Mouse (Mus musculus) forebrain, embryonic 16.5 days (tissue): ENCODE data around the gene Lenep. TPM values are rescaled to one million over a fixed set of nuclear protein-coding genes. Genes with fewer than 3 reads are reported as not detected.

Experiments used
- ATAC-seq: fragments of 200-750 bp; cut with Nextera tagmentation; 2 replicates; pipeline ENCODE4 v1.8.0; 2017; ENCODE audit warnings: mild to moderate bottlenecking, moderate library complexity
- H3K27ac ChIP-seq: fragments of 300-500 bp; sonication (generic); 2 replicates; pipeline ENCODE4 v1.5.1; 2014; ENCODE audit warnings: low read length, control low read depth
- H3K27me3 ChIP-seq: fragments of 300-500 bp; sonication (generic); replicated peaks from 2 replicates; pipeline ENCODE4 v1.6.1; 2014; ENCODE audit warnings: low read length; ENCODE audit not compliant: control insufficient read depth, insufficient read depth
- H3K36me3 ChIP-seq: fragments of 300-500 bp; sonication (generic); 2 replicates; pipeline ENCODE4 v1.6.1; 2014; ENCODE audit not compliant: control insufficient read depth, insufficient read depth
- H3K4me1 ChIP-seq: fragments of 300-500 bp; sonication (generic); replicated peaks from 2 replicates; pipeline ENCODE4 v1.6.1; 2014; ENCODE audit warnings: low read length; ENCODE audit not compliant: control insufficient read depth, insufficient read depth
- H3K4me2 ChIP-seq: fragments of 300-500 bp; sonication (generic); 2 replicates; pipeline ENCODE4 v1.6.1; 2014; ENCODE audit warnings: mild to moderate bottlenecking, low read length, control low read depth
- H3K4me3 ChIP-seq: fragments of 300-500 bp; sonication (generic); replicated peaks from 2 replicates; pipeline ENCODE4 v1.5.1; 2014; ENCODE audit warnings: mild to moderate bottlenecking, low read length, control low read depth
- H3K9ac ChIP-seq: fragments of 300-500 bp; sonication (generic); replicated peaks from 2 replicates; pipeline ENCODE4 v1.6.1; 2014; ENCODE audit warnings: low read depth, low read length, control low read depth
- H3K9me3 ChIP-seq: fragments of 300-500 bp; sonication (generic); 2 replicates; pipeline ENCODE4 v1.6.1; 2016; ENCODE audit warnings: low read length; ENCODE audit not compliant: control insufficient read depth
- WGBS: fragments of 180-500 bp; shearing (Covaris S2); extraction: QIAGEN DNeasy Blood & Tissue Kit; methylation state at CpG from one replicate; pipeline ENCODE4 v1.1.7; 2014; 5-methylcytosine and 5-hydroxymethylcytosine counted together
- polyA plus RNA-seq: library from polyadenylated mRNA; unstranded; fragments of >200 nt; fragmentation: Nextera tagmentation; extraction: Ambion mirVana; gene quantifications from 2 replicates; pipeline ENCODE4 v1.2.1, GENCODE M21; 2015

Lenep gene
- polyA plus RNA-seq, 1 experiment from 2014 or later, result 0.77 TPM

- ATAC-seq, result no peak
- Histone ChIP-seq H3K9ac (no peak overlapping the region), H3K4me3 (no peak overlapping the region), H3K27me3 (no peaks in the 10 kb centered on the region), H3K36me3 (no peaks in the 10 kb centered on the region), H3K4me1 (peaks cover 12% of the 10 kb centered on the region), H3K27ac (no peak overlapping the region), H3K9me3 (no peaks in the 10 kb centered on the region), H3K4me2 (no peak overlapping the region)
- WGBS, result 91% methylated on average over 11 of the region's 11 CpGs
Measured at GRCm38 (mm10) chr3:89381233-89381632, 21.4 kb downstream of the Lenep start.

- Histone ChIP-seq H3K4me3 (no peak overlapping the region), H3K9me3 (no peaks in the 10 kb centered on the region), H3K4me2 (no peak overlapping the region), H3K27me3 (no peaks in the 10 kb centered on the region), H3K9ac (no peak overlapping the region), H3K4me1 (peaks cover 12% of the 10 kb centered on the region), H3K36me3 (no peaks in the 10 kb centered on the region), H3K27ac (no peak overlapping the region)
- WGBS, result 95% methylated on average over 18 of the region's 18 CpGs
- ATAC-seq, result no peak
Measured at GRCm38 (mm10) chr3:89380711-89381110, 21.9 kb downstream of the Lenep start.

GRCm38 (mm10) chr3:89380291-89380690 is 22.3 kb downstream of the Lenep start:
- 92% methylated on average over 14 of the region's 14 CpGs for WGBS
- Histone ChIP-seq H3K4me2 (no peak overlapping the region), H3K27me3 (no peaks in the 10 kb centered on the region), H3K9ac (no peak overlapping the region), H3K36me3 (no peaks in the 10 kb centered on the region), H3K4me3 (no peak overlapping the region), H3K9me3 (no peaks in the 10 kb centered on the region), H3K27ac (no peak overlapping the region), H3K4me1 (peaks cover 12% of the 10 kb centered on the region)
- ATAC-seq, result no peak

GRCm38 (mm10) chr3:89379388-89380131 is 23.0 kb downstream of the Lenep start:
- H3K9me3 ChIP-seq, result no peaks in the 10 kb centered on the region
- no peak for ATAC-seq
- no peaks in the 10 kb centered on the region for H3K27me3 ChIP-seq
- H3K27ac ChIP-seq, result no peak overlapping the region
- H3K4me2 ChIP-seq, result no peak overlapping the region; the same call in 1 of the 2 replicates
- H3K9ac ChIP-seq, result no peak overlapping the region
- H3K36me3 ChIP-seq, result no peaks in the 10 kb centered on the region
- H3K4me3 ChIP-seq, result no peak overlapping the region
- H3K4me1 ChIP-seq, result peaks cover 12% of the 10 kb centered on the region
- 88% methylated on average over 31 of the region's 31 CpGs for WGBS

- Histone ChIP-seq H3K9me3 (no peaks in the 10 kb centered on the region), H3K27ac (no peak overlapping the region), H3K9ac (peak overlapping the region; percentile 86), H3K36me3 (no peaks in the 10 kb centered on the region), H3K4me3 (peak overlapping the region; percentile 63), H3K4me2 (peak overlapping the region; percentile 92), H3K4me1 (peaks cover 12% of the 10 kb centered on the region), H3K27me3 (no peaks in the 10 kb centered on the region)
- ATAC-seq, result peak; percentile 88
- under 1% methylated on average over 27 of the region's 29 CpGs for WGBS
Measured at GRCm38 (mm10) chr3:89378394-89379067, 24.1 kb downstream of the Lenep start.

GRCm38 (mm10) chr3:89377831-89378230 is 24.8 kb downstream of the Lenep start:
- Histone ChIP-seq H3K4me1 (peaks cover 12% of the 10 kb centered on the region), H3K9me3 (no peaks in the 10 kb centered on the region), H3K27me3 (no peaks in the 10 kb centered on the region), H3K36me3 (no peaks in the 10 kb centered on the region), H3K4me3 (no peak overlapping the region; the same call in 1 of the 2 replicates), H3K4me2 (peak overlapping the region; percentile 92), H3K27ac (no peak overlapping the region), H3K9ac (peak overlapping the region; percentile 86)
- ATAC-seq, result no peak; the same call in 1 of the 2 replicates
- WGBS, result 74% methylated on average over 4 of the region's 4 CpGs

GRCm38 (mm10) chr3:89373581-89374231 is 28.9 kb downstream of the Lenep start:
- Histone ChIP-seq H3K9ac (no peak overlapping the region), H3K4me3 (no peak overlapping the region), H3K4me1 (peaks cover 8% of the 10 kb centered on the region), H3K36me3 (no peaks in the 10 kb centered on the region), H3K27me3 (no peaks in the 10 kb centered on the region), H3K9me3 (no peaks in the 10 kb centered on the region), H3K4me2 (no peak overlapping the region), H3K27ac (no peak overlapping the region)
- 38% methylated on average over 5 of the region's 5 CpGs for WGBS
- ATAC-seq, result no peak

- H3K36me3 ChIP-seq, result no peaks in the 10 kb centered on the region
- no peak for ATAC-seq
- no peaks in the 10 kb centered on the region for H3K9me3 ChIP-seq
- H3K27ac ChIP-seq, result no peak overlapping the region
- WGBS, result 73% methylated on average over 11 of the region's 11 CpGs
- no peak overlapping the region for H3K4me3 ChIP-seq
- no peaks in the 10 kb centered on the region for H3K4me1 ChIP-seq
- H3K4me2 ChIP-seq, result no peak overlapping the region
- H3K27me3 ChIP-seq, result no peaks in the 10 kb centered on the region
- H3K9ac ChIP-seq, result no peak overlapping the region
Measured at GRCm38 (mm10) chr3:89367338-89367737, 35.3 kb downstream of the Lenep start.
